Mouse (Mus musculus) splenic B cell, adult 2 months (primary cell): ENCODE measurements around the gene Tex46.

ENCODE experiments used
- DNase-seq: peaks from one replicate; pipeline ENCODE4 v3.0.0-alpha.2; 2011; ENCODE audit warnings: low read depth, low spot score
- H3K27me3 ChIP-seq: 2 replicates; pipeline ENCODE4 v1.6.1; 2012; ENCODE audit warnings: mild to moderate bottlenecking, low read length, moderate library complexity, mixed read lengths; ENCODE audit not compliant: control insufficient read depth, poor library complexity, insufficient read depth, severe bottlenecking
- H3K36me3 ChIP-seq: 2 replicates; pipeline ENCODE4 v1.6.1; 2012; ENCODE audit warnings: mild to moderate bottlenecking, low read length, moderate library complexity, mixed read lengths; ENCODE audit not compliant: control insufficient read depth, poor library complexity, insufficient read depth, severe bottlenecking

The Tex46 gene

DNA sequence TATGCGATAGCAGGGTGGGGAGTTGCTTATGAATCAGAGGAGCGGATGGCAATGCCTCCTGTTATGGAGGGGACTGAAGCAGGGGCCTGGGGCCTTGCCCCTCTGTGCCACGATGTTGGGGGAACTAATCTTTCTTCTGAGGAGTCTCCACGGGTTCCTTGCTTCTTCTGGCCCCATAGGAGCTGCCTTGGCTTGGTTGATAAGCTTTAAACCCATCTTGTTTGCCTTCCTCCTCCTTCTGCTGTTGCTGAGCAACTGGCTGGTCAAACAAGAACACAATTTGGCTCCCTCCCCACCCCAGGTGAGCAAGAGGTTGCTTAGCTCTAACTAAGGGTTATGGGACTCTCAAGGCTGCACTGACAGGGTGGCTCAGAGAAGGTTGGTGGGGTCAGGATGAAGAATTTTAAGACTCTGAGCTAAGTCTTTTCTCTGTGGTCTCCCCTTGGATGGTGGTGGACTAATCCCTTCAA lies at the start of gene Tex46:
Gene Tex46, plus strand, starts transcription at position 51 of the 470 bp plus-strand sequence.
- Histone ChIP-seq H3K27me3 (no peaks in the 10 kb centered on the region), H3K36me3 (no peaks in the 10 kb centered on the region)
- no peak for DNase-seq

DNA sequence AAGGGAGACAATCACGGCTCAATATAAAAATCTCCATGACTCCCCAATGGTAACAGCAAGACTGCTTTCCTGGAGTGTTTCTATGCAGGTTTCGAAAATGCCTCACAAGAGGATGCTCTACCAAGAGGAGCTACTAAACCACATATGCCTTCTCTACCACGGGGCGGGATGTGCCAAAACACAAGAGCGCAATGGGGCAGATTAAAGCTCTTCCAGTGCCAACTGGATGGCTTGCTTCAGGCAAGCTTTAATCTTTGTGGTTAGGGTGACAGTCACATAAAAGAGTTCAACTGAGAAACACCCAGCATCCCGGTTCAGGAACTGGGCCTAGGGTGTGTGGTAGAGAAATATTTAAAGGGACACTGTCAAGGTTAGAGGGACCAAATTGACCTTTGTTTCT lies 47.5 kb upstream of the Tex46 start:
- DNase-seq = no peak
- Histone ChIP-seq H3K36me3 (peaks cover 13% of the 10 kb centered on the region), H3K27me3 (no peaks in the 10 kb centered on the region)

DNA sequence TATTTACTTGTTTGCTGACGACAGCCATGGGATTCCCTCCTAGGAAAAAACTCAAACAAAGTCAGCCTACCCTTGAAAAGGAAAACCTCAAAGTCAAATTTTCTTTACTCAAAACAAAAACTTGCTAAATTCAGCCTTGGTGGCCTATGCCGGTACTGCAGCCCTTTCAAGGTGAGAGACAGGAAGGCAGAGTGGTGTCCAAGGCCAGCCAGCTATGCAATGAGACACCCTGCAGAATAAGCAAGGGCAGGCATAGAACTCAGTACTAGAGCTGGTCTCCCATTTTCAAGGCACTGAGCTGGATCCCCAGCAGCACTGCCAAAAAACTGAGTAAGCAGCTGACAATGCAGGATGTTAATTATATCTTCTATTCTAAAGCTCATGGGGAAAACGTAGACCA lies 41.6 kb upstream of the Tex46 start:
- DNase-seq = peak; percentile 9
- H3K27me3 ChIP-seq = no peaks in the 10 kb centered on the region
- peaks cover 17% of the 10 kb centered on the region; the same call in 1 of the 2 replicates for H3K36me3 ChIP-seq

DNA sequence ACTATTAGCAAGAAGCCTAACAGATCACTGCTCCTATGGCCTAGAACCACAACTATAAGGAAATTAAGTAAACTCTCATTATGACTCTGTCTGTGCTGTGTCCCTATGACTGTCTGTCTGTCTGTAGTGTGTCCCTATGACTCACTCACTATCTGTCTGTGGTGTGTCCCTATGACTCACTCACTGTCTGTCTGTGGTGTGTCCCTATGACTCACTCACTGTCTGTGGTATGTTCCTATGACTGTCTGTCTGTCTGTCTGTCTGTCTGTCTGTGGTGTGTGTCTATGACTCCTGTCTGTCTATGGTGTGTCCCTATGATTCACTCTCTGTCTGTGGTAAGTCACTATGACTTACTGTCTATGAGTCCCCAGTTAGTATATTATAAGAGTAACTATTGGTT lies 40.2 kb upstream of the Tex46 start:
- peak; percentile 6 for DNase-seq
- peaks cover 17% of the 10 kb centered on the region; the same call in 1 of the 2 replicates for H3K36me3 ChIP-seq
- no peaks in the 10 kb centered on the region for H3K27me3 ChIP-seq

DNA sequence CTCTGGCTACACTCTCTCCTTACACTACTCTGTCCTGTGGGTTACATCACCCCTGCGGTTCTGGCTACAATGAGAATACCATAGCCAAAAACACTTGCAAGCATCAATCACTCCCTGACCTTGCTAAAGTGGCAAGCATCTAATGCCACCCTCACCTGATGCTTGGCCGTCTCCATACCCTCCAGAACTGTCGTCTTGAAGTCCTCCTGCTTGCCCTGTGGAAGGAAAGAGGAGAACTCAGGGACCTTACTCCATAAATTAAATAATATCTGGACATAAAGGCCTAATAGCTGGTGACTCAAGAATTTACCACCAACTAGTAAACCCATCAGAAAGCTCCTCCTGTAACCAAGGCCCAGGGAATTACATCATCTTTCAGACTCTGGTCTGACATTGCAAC lies 28.4 kb upstream of the Tex46 start:
- H3K27me3 ChIP-seq = no peaks in the 10 kb centered on the region
- no peak for DNase-seq
- H3K36me3 ChIP-seq = no peaks in the 10 kb centered on the region

DNA sequence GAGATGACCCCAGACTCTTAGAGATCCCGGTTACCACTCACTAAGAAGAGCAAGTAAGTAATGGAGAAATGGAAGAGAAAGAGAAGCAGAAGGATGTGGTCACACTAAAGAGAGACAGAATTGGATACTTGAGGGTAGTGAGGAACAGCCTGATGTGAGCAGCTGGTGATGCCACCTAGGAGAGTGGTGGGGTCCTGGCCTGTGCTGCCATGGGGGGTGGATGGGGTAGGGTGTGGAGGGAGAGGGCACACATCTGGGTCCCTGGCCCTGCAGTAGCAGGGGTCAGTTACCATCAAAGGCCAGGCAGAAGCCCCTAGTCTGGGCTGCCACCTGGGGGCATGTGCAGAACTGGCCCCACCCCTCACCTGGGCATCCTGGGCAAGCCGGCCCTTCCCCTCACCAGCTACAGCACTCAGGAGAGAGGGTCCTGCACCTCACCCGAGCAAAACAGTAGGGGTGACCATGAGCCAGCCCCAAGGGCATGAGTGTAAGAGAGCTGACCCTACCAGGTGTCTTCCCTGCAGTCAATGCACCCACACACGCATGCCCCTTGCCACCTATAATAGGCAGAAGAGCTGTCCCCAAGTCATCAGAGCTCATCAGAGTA lies 22.9 kb upstream of the Tex46 start:
- no peaks in the 10 kb centered on the region for H3K36me3 ChIP-seq
- H3K27me3 ChIP-seq = no peaks in the 10 kb centered on the region
- no peak for DNase-seq

DNA sequence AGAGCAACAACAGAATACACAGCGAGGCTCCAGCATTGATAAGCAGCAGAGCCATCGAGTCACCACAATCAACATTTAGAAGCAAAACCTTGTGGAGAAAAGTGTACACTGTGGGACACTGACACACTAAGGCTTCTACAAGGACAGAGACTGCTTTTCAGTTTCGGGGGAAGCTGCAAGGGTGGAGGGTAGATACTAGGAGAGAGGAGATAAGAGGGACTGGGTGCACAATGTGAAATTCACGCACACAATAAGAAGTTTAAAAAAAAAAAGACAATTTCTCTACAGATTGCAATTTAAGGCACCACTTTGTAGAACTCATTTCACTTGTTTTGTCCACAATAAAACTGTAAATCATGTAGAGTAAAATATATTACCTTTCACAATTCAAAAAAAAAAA lies 22.2 kb upstream of the Tex46 start:
- no peak for DNase-seq
- H3K27me3 ChIP-seq = no peaks in the 10 kb centered on the region
- H3K36me3 ChIP-seq = no peaks in the 10 kb centered on the region

DNA sequence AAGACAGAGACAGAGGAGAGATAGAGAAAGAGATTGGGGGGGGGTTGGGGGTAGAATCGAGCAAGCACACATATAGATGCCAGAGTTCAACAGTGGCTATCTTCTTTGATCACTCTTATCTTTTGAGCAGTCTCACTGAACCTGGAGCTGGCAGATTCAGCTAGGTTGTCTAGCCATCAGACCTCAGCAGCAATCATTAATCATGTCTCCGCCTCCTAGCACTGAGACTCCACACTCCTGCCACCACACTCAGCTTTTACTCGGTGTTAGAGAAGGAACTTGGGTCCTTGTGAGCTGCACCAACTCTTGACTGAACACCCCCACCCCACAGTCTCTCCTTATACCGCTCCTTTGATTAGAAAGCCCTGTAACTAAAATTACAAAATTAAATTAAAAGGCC lies 18.1 kb upstream of the Tex46 start:
- Histone ChIP-seq H3K27me3 (no peaks in the 10 kb centered on the region), H3K36me3 (no peaks in the 10 kb centered on the region)
- no peak for DNase-seq

DNA sequence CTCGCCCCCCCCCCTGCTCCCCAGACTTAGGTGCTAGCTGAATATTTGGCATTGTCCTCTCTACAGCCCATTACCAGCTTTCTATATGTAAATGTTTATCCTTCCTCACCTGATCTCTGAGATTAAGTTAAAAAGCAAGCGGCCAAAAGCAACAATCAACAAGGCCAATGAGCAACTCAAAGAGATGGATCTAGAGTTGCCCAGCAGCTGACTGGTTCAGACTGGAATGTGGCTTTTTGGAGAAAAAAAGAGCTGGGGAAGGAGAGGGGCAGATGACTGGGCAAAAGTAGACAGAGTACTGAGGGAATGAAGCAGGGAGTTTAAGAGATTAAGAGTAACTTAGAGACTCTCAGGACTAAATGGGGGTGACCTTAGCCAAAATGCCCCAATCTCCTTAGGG lies 16.2 kb upstream of the Tex46 start:
- Histone ChIP-seq H3K27me3 (no peaks in the 10 kb centered on the region), H3K36me3 (no peaks in the 10 kb centered on the region)
- no peak for DNase-seq

DNA sequence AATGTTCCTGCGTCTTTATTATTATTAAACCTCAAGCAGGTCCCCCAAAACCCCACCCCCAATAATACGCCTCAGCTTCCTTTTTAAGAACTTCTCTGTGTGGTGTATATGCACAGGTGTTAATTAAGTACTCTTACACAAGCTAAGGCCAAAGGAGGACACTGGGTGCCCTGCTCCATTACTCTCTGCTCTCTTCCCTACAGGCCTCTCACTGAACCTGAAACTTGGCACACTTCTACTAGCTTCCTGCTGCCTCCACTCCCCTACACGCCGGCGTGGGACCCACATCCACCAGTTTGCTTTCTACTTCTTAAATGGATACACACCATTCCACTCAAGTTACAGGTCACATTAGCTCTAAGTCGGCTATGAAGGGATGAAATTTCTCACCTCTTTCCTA lies 15.0 kb upstream of the Tex46 start:
- Histone ChIP-seq H3K27me3 (no peaks in the 10 kb centered on the region), H3K36me3 (no peaks in the 10 kb centered on the region)
- DNase-seq = no peak

DNA sequence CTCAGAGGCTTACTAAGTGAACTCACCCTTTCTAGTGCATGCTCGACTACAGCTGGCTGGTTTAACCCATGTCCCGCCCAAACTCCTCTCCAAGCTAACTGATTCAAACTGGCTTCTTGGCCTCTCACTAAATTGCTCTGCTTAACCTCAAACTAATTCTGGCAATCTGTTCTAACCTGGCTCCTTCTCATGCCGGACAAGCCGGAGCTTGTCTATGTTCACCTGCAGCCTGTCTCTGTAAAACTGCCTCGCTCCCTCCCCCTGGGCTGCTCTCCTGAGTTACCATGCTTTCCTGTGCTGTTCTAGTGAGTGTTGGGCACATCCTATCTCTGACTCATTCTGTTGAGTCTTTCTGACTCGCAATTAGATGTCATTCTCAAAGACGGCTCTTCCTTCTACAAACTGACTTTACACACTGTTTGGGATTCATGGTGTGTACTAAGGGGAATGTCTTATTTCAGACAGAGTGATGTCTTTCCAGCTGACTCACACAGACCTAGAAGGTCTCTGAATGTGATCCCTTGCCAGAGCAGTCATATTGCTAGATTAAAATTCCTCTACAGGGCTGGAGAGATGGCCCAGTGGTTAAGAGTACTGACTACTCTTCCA lies 11.9 kb upstream of the Tex46 start:
- no peak for DNase-seq
- no peaks in the 10 kb centered on the region for H3K36me3 ChIP-seq
- no peaks in the 10 kb centered on the region for H3K27me3 ChIP-seq

DNA sequence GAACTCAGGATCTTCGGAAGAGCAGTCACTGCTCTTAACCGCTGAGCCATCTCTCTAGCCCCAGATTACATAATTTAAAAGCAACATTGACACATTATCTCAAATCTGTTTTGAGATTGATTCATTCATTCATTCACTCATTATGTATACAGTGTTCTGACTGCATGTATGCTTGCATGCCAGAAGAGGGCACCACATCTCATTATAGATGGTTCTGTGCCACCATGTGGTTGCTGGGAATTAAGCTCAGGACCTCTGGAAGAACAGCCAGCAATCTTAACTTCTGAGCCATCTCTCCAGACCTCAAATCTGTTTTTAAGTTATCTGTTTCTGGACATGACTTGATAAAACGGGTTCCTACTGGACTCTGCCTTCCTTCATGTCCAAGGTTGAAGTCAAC lies 10.4 kb upstream of the Tex46 start:
- H3K27me3 ChIP-seq = no peaks in the 10 kb centered on the region
- no peaks in the 10 kb centered on the region for H3K36me3 ChIP-seq
- peak; percentile 16 for DNase-seq

DNA sequence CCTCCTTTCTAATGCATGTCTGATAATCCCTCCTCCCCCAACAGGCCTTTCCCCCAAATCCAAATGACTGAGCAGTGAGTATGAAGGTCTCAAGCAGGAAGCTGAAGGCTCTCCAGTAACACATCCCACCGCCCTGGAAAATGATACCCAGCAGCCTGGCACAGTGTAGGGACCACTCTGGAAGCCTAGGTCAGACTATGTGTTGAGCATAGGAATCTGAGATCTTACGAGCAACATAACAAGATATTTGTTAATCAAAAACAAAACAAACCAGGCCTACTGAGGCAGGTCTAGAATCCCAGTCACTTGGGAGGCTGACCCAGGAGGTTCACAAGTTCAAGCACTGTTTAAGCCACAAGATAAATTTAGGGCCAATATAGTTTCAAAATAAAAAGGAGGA lies 9.7 kb upstream of the Tex46 start:
- H3K27me3 ChIP-seq = no peaks in the 10 kb centered on the region
- no peak for DNase-seq
- no peaks in the 10 kb centered on the region for H3K36me3 ChIP-seq

DNA sequence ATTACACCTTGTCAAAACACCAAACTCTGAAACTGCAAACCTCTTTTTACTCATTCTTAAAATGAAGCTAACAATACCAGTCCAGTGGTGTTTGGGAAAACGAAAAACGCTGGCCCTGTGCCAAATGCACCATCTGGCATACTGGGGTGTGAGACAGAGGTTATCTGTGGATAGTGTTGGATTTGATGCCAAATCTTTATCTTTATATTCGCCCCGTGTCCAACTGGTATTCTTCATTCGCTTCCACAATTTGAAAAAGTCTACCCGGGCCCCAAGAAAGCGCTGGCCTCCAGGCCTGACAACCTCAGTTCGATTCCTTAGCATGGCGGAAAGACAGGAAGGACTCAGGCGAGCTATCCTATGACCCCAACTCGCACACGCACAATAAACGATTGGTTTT lies 8.8 kb upstream of the Tex46 start:
- Histone ChIP-seq H3K36me3 (no peaks in the 10 kb centered on the region), H3K27me3 (no peaks in the 10 kb centered on the region)
- peak; percentile 20 for DNase-seq

DNA sequence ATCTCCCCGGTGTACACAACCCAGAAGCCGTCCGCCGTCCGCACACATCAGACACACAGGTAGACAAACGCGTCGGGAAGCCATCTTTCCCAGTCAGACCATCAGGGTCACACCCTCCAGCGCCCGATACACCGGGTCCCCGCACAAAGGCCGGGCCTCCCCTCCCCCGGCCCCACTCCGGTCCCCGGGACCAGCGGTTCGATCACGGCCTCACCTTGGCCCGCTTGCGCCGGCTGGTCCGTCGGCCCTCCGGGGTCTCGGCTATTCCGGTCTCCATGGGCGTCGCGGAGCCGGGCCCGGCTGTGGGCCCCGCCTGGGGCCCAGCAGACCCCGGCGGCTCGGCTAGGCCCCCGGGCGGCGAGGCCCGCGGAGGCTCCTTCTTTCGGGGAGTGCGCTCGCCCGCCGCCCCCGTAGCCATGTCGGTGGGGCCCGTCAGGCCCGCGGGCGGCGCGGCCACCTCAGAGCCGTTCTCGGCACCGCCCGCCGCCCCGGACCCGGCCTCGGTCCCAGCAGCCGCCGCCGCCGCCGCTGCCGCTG lies 8.2 kb upstream of the Tex46 start:
- Histone ChIP-seq H3K27me3 (no peaks in the 10 kb centered on the region), H3K36me3 (no peaks in the 10 kb centered on the region)
- DNase-seq = peak; percentile 50

DNA sequence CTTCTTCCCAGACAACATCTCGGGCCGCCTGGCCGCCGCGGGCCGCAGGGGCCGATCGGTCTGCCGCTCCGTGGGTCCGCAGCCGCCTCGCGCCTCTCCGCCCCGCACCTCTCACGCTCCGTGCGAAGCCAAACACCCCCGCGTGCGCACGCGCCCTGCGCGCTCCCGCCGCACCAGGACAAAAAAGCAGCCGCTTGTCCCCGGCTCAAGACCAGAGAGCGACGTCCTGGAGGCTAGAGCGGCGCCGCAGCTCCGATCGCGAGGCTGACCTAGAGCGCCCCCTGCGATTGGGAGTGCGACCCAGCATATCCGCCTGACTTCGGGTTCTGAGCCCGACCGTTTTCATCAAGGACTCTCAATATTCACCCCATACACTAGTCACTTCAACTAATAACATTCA lies 7.7 kb upstream of the Tex46 start, which contains the start of gene Kdm1a:
Gene Kdm1a, minus strand, starts transcription at position 156 of the 400 bp plus-strand sequence.
- no peaks in the 10 kb centered on the region for H3K27me3 ChIP-seq
- DNase-seq = peak; percentile 97
- no peaks in the 10 kb centered on the region for H3K36me3 ChIP-seq
